Mouse (Mus musculus) stomach, postnatal 0 days (tissue): ENCODE data around the gene Slx4ip. TPM values are rescaled to one million over a fixed set of nuclear protein-coding genes. Genes with fewer than 3 reads are reported as not detected.

ENCODE experiments used
- ATAC-seq: fragments of 200-750 bp; cut with Nextera tagmentation; 2 replicates; pipeline ENCODE4 v1.8.0; 2017; ENCODE audit not compliant: low FRiP score, low TSS enrichment
- DNase-seq: peaks from one replicate; pipeline ENCODE4 v3.0.0-alpha.2; 2016; ENCODE audit warnings: low spot score
- H3K27ac ChIP-seq: fragments of 300-500 bp; sonication (generic); replicated peaks from 2 replicates; pipeline ENCODE4 v1.5.1; 2014; ENCODE audit warnings: mild to moderate bottlenecking, control low read depth
- H3K27me3 ChIP-seq: fragments of 300-500 bp; sonication (generic); 2 replicates; pipeline ENCODE4 v1.6.1; 2014; ENCODE audit warnings: low read length; ENCODE audit not compliant: control insufficient read depth, insufficient read depth
- H3K36me3 ChIP-seq: fragments of 300-500 bp; sonication (generic); 2 replicates; pipeline ENCODE4 v1.6.1; 2014; ENCODE audit warnings: low read length, mixed read lengths; ENCODE audit not compliant: control insufficient read depth, insufficient read depth
- H3K4me1 ChIP-seq: fragments of 300-500 bp; sonication (generic); replicated peaks from 2 replicates; pipeline ENCODE4 v1.6.1; 2014; ENCODE audit warnings: antibody characterized with exemption; ENCODE audit not compliant: control insufficient read depth, insufficient read depth
- H3K4me2 ChIP-seq: fragments of 300-500 bp; sonication (generic); replicated peaks from 2 replicates; pipeline ENCODE4 v1.6.1; 2014; ENCODE audit warnings: low read depth, mild to moderate bottlenecking, control low read depth, moderate library complexity
- H3K4me3 ChIP-seq: fragments of 300-500 bp; sonication (generic); 2 replicates; pipeline ENCODE4 v1.5.1; 2014; ENCODE audit warnings: low read depth, low read length, control low read depth
- H3K9ac ChIP-seq: fragments of 300-500 bp; sonication (generic); 2 replicates; pipeline ENCODE4 v1.6.1; 2014; ENCODE audit warnings: mild to moderate bottlenecking, low read length, control low read depth, mixed read lengths
- H3K9me3 ChIP-seq: fragments of 300-500 bp; sonication (generic); 2 replicates; pipeline ENCODE4 v1.6.1; 2016; ENCODE audit warnings: low read length; ENCODE audit not compliant: control insufficient read depth
- CTCF ChIP-seq: IDR thresholded peaks from 2 replicates; pipeline ENCODE4 v1.5.1; 2016; ENCODE audit warnings: antibody characterized with exemption, low read depth, mild to moderate bottlenecking, moderate library complexity
- EP300 ChIP-seq: optimal IDR thresholded peaks from 2 replicates; pipeline ENCODE3; 2016; ENCODE audit warnings: antibody characterized with exemption
- WGBS: fragments of 180-500 bp; shearing (Covaris S2); extraction: QIAGEN DNeasy Blood & Tissue Kit; methylation state at CpG from one replicate; pipeline ENCODE4 v1.1.7; 2014; 5-methylcytosine and 5-hydroxymethylcytosine counted together
- polyA plus RNA-seq: library from polyadenylated mRNA; unstranded; fragments of >200 nt; fragmentation: Nextera tagmentation; extraction: Ambion mirVana; gene quantifications from 2 replicates; pipeline ENCODE4 v1.2.1, GENCODE M21; 2015

Gene Slx4ip
- polyA plus RNA-seq, 1 experiment from 2014 or later, result 2.1 TPM

GRCm38 (mm10) chr2:136936391-136937288, 45.6 kb downstream of the Slx4ip start:
- ATAC-seq (no peak), DNase-seq (no peak)
- TF ChIP-seq EP300 (no peak), CTCF (no peak)
- Histone ChIP-seq H3K4me3 (no peak overlapping the region), H3K4me1 (no peaks in the 10 kb centered on the region), H3K27me3 (no peaks in the 10 kb centered on the region), H3K9me3 (no peaks in the 10 kb centered on the region), H3K36me3 (no peaks in the 10 kb centered on the region), H3K9ac (no peak overlapping the region), H3K27ac (no peak overlapping the region), H3K4me2 (no peak overlapping the region)
- 89% methylated on average over 4 of the region's 4 CpGs for WGBS

GRCm38 (mm10) chr2:136938249-136938648, 47.2 kb downstream of the Slx4ip start:
- 77% methylated on average over 1 of the region's 1 CpGs for WGBS
- no peak for TF ChIP-seq CTCF
- no peak for DNase-seq
- no peaks in the 10 kb centered on the region for H3K36me3 ChIP-seq
- H3K4me3 ChIP-seq, result no peak overlapping the region
- no peak for ATAC-seq
- no peak overlapping the region for H3K4me2 ChIP-seq
- H3K9ac ChIP-seq, result no peak overlapping the region
- H3K4me1 ChIP-seq, result no peaks in the 10 kb centered on the region
- no peak overlapping the region for H3K27ac ChIP-seq
- no peaks in the 10 kb centered on the region for H3K27me3 ChIP-seq
- no peaks in the 10 kb centered on the region for H3K9me3 ChIP-seq

DNA sequence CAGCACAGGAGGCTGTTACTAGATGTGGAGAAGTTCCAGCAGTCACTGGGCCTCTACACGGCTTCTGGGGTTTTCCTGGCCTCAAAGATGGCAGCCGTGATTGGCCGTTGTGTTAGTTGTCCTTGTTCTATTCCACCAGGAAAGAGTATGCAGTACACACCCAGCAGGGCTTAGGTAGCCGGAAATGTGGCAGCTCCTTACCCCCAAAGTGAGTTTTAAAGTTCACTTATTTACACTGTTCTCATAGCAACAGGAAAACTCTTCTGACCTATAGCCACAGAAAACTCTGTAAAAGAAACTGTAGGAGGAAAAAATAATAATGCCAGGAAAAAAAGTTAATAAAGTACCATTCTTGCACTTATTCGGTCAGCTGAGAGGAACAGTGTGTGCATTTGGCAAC, 55.3 kb downstream of the Slx4ip start:
- Histone ChIP-seq H3K27me3 (no peaks in the 10 kb centered on the region), H3K9ac (no peak overlapping the region)

DNA sequence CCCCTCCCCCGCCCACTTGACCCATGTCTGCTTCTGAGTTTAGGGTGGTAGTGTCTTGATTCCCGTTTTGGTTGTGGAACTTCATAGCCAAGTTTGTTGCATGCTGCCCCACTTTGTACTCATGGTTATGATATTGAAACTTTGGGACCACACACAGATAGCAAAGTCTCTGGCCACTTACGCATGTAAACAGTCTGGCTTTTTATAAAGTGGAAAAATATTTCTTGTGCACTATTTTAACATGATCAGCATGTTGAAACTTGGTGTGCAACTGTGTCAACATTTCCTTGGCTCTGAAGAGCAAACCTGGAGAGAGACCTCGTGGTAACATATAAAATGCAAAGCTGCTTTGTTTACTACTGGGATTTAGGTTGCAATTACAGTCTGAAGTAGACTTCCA, 56.5 kb downstream of the Slx4ip start:
- Histone ChIP-seq H3K4me3 (no peak overlapping the region), H3K4me1 (no peaks in the 10 kb centered on the region; the same call in 1 of the 2 replicates), H3K36me3 (no peaks in the 10 kb centered on the region), H3K4me2 (no peak overlapping the region), H3K27me3 (no peaks in the 10 kb centered on the region), H3K9ac (no peak overlapping the region), H3K9me3 (no peaks in the 10 kb centered on the region), H3K27ac (no peak overlapping the region)
- no peak for TF ChIP-seq CTCF
- TF ChIP-seq EP300, result no peak
- 46% methylated on average over 4 of the region's 4 CpGs for WGBS
- ATAC-seq (peak; percentile 40; the same call in 1 of the 2 replicates), DNase-seq (no peak)

More for the DNA sequence above, 55.3 kb downstream of the Slx4ip start:
- Histone ChIP-seq H3K4me3 (no peak overlapping the region), H3K27ac (no peak overlapping the region), H3K36me3 (no peaks in the 10 kb centered on the region), H3K9me3 (no peaks in the 10 kb centered on the region), H3K4me2 (no peak overlapping the region), H3K4me1 (no peaks in the 10 kb centered on the region; the same call in 1 of the 2 replicates)
- WGBS, result 66% methylated on average over 5 of the region's 5 CpGs
- ATAC-seq, result no peak; the same call in 1 of the 2 replicates
- no peak for DNase-seq
- TF ChIP-seq CTCF (no peak), EP300 (no peak)

DNA sequence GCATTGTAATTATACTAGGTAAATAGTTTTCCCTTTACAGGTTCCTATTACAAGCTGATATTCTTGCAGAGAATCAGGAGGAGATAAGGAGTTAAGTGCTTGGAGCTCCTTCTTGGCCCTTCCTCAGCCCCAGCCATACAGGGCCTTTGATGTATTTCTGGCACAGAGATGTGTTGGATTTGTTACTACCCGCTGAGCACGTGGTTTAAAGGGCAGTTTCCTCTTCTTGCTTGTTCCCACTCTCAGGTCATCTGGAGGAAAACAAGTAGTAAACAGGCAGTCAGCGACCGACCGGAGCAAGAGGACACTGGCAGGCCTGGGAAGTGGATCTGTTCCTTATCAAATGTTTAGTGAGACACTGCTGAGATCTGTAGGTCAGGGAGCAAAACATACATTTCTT, 56.9 kb downstream of the Slx4ip start:
- ATAC-seq, result peak; percentile 71
- no peak overlapping the region for H3K4me3 ChIP-seq
- H3K9ac ChIP-seq, result no peak overlapping the region
- TF ChIP-seq CTCF, result no peak
- no peaks in the 10 kb centered on the region for H3K9me3 ChIP-seq
- no peaks in the 10 kb centered on the region for H3K36me3 ChIP-seq
- no peaks in the 10 kb centered on the region; the same call in 1 of the 2 replicates for H3K4me1 ChIP-seq
- H3K27me3 ChIP-seq, result no peaks in the 10 kb centered on the region
- peak overlapping the region; percentile 56 for H3K27ac ChIP-seq
- no peak overlapping the region for H3K4me2 ChIP-seq
- WGBS, result 14% methylated on average over 5 of the region's 5 CpGs
- peak; percentile 18 for DNase-seq

DNA sequence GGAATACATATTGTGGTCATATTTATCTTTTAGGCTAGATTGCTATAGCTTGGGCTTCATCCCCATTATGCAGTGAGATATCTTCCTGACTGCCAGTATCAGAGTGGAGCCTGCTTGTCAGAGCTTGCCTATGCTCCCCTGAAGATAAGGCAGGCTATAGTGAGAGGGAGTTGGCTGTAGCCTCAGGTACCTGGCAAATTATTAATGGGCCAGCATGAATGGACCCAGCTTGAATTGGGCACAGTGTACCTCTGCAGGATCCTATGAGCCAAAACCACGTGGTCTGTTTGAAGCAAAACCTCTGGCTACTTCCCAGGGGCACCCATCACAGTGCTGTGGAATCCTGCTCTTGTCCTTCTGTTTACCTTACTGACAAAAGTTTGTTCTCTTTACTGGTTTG, 61.2 kb downstream of the Slx4ip start:
- no peak overlapping the region for H3K9ac ChIP-seq
- no peaks in the 10 kb centered on the region for H3K9me3 ChIP-seq
- no peak overlapping the region for H3K4me2 ChIP-seq
- H3K27ac ChIP-seq, result no peak overlapping the region
- ATAC-seq, result peak; percentile 18; the same call in 1 of the 2 replicates
- H3K4me3 ChIP-seq, result no peak overlapping the region
- TF ChIP-seq CTCF (no peak), EP300 (no peak)
- DNase-seq, result no peak
- H3K36me3 ChIP-seq, result no peaks in the 10 kb centered on the region
- no peaks in the 10 kb centered on the region; the same call in none of the 2 replicates for H3K4me1 ChIP-seq
- H3K27me3 ChIP-seq, result no peaks in the 10 kb centered on the region
- WGBS, result 23% methylated on average over 1 of the region's 1 CpGs
